Mouse (Mus musculus) embryonic stem cell, embryonic (primary cell): ENCODE data around the gene Rpl21.

Experiments
- CTCF ChIA-PET, 4 experiments: fragments of 300-600 bp in 2 of 4; fragments of 350-600 bp in 2 of 4; sonication (Branson Sonifier 250); formaldehyde crosslinking; loops; one replicate each; lab custom pipeline; 2022; ENCODE audit warnings: inconsistent platforms in 2 of 4; lab: Charles Lee
- POLR2A ChIA-PET, 4 experiments: fragments of 300-600 bp in 2 of 4; fragments of 350-600 bp in 2 of 4; sonication (Branson Sonifier 250); formaldehyde crosslinking; loops; one replicate each; lab custom pipeline; 2022; ENCODE audit warnings: antibody characterized with exemption in 4 of 4, inconsistent platforms in 1 of 4; lab: Charles Lee

Rpl21 gene

GRCm38 (mm10) chr5:146815394-146815793 is 17.3 kb upstream of the Rpl21 start:
- POLR2A ChIA-PET: interaction anchor here in 1 of 4 experiments (0.9 to 2.9 kb wide), 6 partner anchors 14 to 44 kb away, joined by 4 to 13 read pairs (median 10); partner anchors contain the start of genes Rpl21 and Usp12
- CTCF ChIA-PET: interaction anchor here in 3 of 4 experiments (0.6 to 1.2 kb wide), 6 partner anchors 14 to 319 kb away, joined by 3 to 15 read pairs (median 3); partner anchors contain the start of gene Usp12 (in 1 of the 3)

DNA sequence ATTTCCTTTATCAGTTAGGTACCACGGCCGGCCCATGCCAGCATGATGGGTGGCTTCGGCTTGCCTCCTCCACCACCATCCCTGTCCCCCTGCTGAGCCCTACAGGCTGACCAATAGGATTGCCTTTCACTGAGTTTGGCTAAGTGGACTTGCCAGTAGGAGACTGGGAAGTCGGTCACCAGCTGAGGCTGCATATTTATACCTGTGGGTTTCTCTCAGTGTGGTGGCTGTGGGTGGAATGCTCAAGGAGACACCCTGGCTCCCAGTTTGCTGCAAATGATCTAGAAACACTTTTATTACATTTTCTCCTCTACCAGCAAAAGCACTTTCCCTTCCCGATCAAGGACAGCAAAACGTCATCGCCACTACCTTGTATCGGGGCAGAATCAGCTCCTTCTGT is 15.1 kb upstream of the Rpl21 start:
- POLR2A ChIA-PET: interaction anchor here in 2 of 4 experiments (0.9 to 2.9 kb wide), 4 partner anchors 12 to 22 kb away, joined by 4 to 13 read pairs (median 10); partner anchors contain the start of genes Rpl21 (in 1 of the 2) and Usp12 (in 1 of the 2)
- CTCF ChIA-PET: no interaction called here

GRCm38 (mm10) chr5:146818906-146819623 is 13.6 kb upstream of the Rpl21 start:
- POLR2A ChIA-PET: interaction anchor here in 2 of 4 experiments (1.2 to 1.6 kb wide), 4 partner anchors 11 to 19 kb away, joined by 4 to 8 read pairs (median 5); partner anchors contain the start of gene Rpl21 (in 1 of the 2)
- CTCF ChIA-PET: interaction anchor here in 1 of 4 experiments (0.7 to 1.0 kb wide), 2 partner anchors 81 to 85 kb away, joined by 3 read pairs; no protein-coding TSS in a partner anchor

DNA sequence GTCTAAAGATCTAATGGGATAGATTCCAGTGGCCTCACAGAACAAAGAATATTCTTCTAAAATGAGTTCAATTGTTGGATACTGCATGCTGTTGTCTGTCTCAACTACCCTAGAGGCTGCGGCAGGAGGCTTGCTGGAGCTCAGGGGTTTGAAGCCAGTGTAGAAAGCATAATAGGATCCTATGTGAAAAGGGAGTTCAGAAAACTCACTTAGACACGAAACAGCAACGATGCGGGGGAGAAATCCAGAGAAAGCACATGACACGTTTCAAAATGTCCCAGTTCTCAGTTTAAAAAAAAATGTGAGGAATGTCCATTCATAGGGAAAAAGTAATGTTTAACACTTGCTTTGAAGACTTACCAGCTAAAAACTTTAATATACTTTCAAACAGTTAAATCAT is 9.7 kb upstream of the Rpl21 start:
- CTCF ChIA-PET: interaction anchor here in 2 of 4 experiments (0.7 to 2.1 kb wide), 5 partner anchors 44 to 148 kb away, joined by 3 to 14 read pairs (median 6); no protein-coding TSS in a partner anchor
- POLR2A ChIA-PET: interaction anchor here in 1 of 4 experiments (0.6 to 8.0 kb wide), 7 partner anchors 10 to 149 kb away, joined by 3 to 124 read pairs (median 3); partner anchors contain the start of gene Rpl21

DNA sequence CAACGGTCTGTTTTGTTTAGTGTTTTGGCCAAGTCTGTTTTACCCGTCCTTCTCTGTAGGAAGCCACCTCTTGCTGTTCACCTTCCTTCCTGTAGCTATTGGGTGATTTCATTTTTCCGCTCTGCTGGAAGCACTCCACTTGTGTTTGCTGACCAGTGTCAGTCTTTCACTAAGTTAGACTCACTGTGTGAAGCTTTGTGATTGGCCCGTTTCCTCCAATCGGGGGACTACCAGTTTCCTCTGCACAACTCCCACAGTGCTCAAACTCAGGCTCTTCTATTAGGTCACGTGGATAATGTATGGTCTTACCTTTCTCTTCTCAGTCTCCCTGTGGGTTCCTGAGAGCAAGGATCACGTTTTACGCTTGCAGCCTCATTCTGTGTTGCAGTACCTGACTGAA is 3.2 kb upstream of the Rpl21 start:
- ChIA-PET POLR2A (interaction anchor here (0.6 to 8.0 kb wide), 24 partner anchors 8 to 942 kb away, joined by 3 to 124 read pairs (median 4); partner anchors contain the start of genes Rasl11a (in 2 of the 4) and Usp12 (in 2 of the 4)), CTCF (interaction anchor here in 3 of 4 experiments (0.5 to 1.4 kb wide), 11 partner anchors 13 to 154 kb away, joined by 3 to 5 read pairs (median 3); partner anchors contain the start of gene Rasl11a (in 1 of the 3))

- CTCF ChIA-PET: interaction anchor here in 1 of 4 experiments (0.5 kb wide), 2 partner anchors 87 to 115 kb away, joined by 4 to 6 read pairs; no protein-coding TSS in a partner anchor
- POLR2A ChIA-PET: interaction anchor here in 3 of 4 experiments (0.5 to 6.1 kb wide), 35 partner anchors 8 to 611 kb away, joined by 3 to 76 read pairs (median 5); partner anchors contain the start of genes Rasl11a (in 3 of the 3), Usp12 (in 3 of the 3) and Polr1d (in 1 of the 3)
Observed at GRCm38 (mm10) chr5:146832435-146832768, 288 bp upstream of the Rpl21 start.

DNA sequence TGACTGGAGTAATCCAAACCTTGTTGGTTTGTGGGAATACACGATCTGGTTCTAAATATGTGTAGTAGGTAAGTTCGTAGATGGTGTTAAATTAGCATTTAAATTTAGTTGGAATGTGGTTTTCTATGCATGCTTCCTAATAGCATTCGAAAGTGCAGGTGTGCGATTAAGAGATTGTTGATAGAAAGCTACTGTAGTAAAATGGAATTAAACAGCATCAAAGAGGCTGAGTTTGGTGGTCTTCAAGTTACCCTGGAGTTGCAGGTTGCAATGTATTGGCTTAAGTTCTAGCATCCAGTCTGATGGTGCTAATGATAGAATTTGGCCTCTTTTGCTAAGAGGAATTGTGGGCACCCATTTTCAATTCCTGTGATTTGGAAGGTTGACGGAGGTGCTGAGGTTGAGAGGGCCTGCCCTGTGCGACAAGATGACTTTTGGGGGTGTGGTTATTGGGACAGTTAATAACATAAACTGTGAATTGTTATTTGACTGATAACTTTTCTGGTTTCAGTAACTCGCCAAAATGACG is 1.0 kb downstream of the Rpl21 start:
- POLR2A ChIA-PET: interaction anchor here (0.6 to 6.1 kb wide), 26 partner anchors 8 to 1599 kb away, joined by 3 to 76 read pairs (median 5); partner anchors contain the start of genes Rasl11a (in 2 of the 4), Polr1d (in 1 of the 4) and Usp12 (in 1 of the 4)
- CTCF ChIA-PET: no interaction called here

- POLR2A ChIA-PET: interaction anchor here (0.6 to 7.4 kb wide), 41 partner anchors 9 to 1752 kb away, joined by 3 to 124 read pairs (median 4); partner anchors contain the start of genes Rasl11a (in 4 of the 4), Usp12 (in 2 of the 4), Arpc1a (in 1 of the 4) and Gtf3a (in 1 of the 4)
- CTCF ChIA-PET: no interaction called here
Observed at GRCm38 (mm10) chr5:146834959-146835358, 2.3 kb downstream of the Rpl21 start.

GRCm38 (mm10) chr5:146837967-146838720 is 5.5 kb downstream of the Rpl21 start:
- ChIA-PET CTCF (interaction anchor here in 1 of 4 experiments (0.5 to 0.7 kb wide), 3 partner anchors 10 to 952 kb away, joined by 3 to 5 read pairs (median 4); no protein-coding TSS in a partner anchor), POLR2A (interaction anchor here (0.5 to 7.4 kb wide), 37 partner anchors 9 to 613 kb away, joined by 3 to 124 read pairs (median 5); partner anchors contain the start of gene Usp12 (in 1 of the 4))

GRCm38 (mm10) chr5:146838836-146839648 is 6.4 kb downstream of the Rpl21 start:
- ChIA-PET CTCF (interaction anchor here in 2 of 4 experiments (0.5 to 0.7 kb wide), 4 partner anchors 12 to 131 kb away, joined by 3 to 8 read pairs (median 4); no protein-coding TSS in a partner anchor), POLR2A (interaction anchor here in 3 of 4 experiments (0.6 to 7.4 kb wide), 46 partner anchors 9 to 394 kb away, joined by 3 to 124 read pairs (median 4); partner anchors contain the start of gene Usp12 (in 1 of the 3))

DNA sequence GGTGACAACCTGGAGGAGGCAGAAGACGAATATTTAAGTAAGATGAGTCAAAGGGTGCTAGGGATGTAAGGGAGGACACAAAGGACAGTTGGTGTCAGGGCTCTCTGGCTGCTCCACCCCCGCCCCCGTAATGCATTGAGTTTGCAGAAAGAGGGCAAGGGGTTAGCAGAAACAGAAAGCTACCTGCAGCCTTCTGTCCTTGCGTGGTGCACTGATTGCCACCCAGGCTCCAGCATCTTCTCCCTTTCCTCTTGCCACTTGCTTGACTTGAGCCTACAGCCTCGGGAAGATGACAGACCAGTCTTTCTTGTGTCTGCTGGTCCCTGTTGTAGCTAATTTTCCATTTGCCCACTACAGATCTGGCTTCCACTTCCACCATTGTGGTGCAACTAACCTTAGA is 7.1 kb downstream of the Rpl21 start:
- CTCF ChIA-PET: interaction anchor here in 2 of 4 experiments (0.5 to 0.7 kb wide), 3 partner anchors 19 to 132 kb away, joined by 3 to 8 read pairs (median 4); no protein-coding TSS in a partner anchor
- POLR2A ChIA-PET: interaction anchor here in 3 of 4 experiments (0.6 to 7.4 kb wide), 36 partner anchors 9 to 394 kb away, joined by 3 to 124 read pairs (median 4); partner anchors contain the start of gene Usp12 (in 1 of the 3)

DNA sequence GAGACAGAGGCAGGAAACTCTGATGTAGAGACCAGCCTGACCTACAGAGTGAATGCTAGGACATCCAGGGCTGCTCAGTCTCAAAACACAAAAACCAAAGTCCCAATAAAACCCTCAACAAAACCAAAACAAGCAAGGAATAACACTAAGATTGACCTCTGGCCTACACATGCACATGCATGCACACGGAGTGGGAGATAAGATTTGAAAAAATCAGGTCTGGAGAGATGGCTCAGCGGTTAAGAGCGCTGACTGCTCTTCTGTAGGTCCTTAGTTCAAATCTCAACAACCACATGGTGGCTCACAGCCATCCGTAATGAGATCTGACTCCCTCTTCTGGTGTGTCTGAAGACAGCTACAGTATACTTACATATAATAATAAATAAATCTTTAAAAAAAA is 7.7 kb downstream of the Rpl21 start:
- CTCF ChIA-PET: interaction anchor here in 1 of 4 experiments (1.1 kb wide), 1 partner anchor 45 kb away, joined by 3 read pairs; the partner anchor contains the start of gene Usp12
- POLR2A ChIA-PET: interaction anchor here in 3 of 4 experiments (0.6 to 7.4 kb wide), 20 partner anchors 9 to 251 kb away, joined by 3 to 124 read pairs (median 4); partner anchors contain the start of gene Usp12 (in 1 of the 3)

DNA sequence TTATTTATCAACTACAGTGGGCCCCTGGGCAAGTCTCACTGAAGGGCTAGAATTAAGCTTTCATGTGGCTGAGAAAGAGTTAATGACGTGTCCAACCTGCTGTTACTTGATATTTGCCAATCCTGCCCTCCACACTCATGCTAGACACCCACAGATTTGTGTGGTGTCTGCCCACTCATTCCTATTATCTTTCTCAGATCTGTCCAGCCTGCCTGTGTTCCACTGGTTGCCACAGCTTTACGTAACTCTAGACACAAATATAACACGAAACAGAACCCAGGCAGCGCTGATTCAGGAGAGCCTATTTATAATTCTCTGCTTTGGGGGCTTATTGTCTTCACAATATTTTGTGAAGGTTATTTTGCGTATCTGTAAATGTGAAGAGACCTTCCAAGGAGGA is 8.6 kb downstream of the Rpl21 start:
- ChIA-PET POLR2A (interaction anchor here (0.5 to 7.4 kb wide), 13 partner anchors 8 to 1033 kb away, joined by 3 to 124 read pairs (median 4); partner anchors contain the start of genes Rpl21 (in 1 of the 4) and Usp12 (in 1 of the 4)), CTCF (interaction anchor here in 2 of 4 experiments (0.6 to 1.1 kb wide), 3 partner anchors 46 to 141 kb away, joined by 3 to 4 read pairs (median 3); partner anchors contain the start of gene Usp12 (in 1 of the 2))

DNA sequence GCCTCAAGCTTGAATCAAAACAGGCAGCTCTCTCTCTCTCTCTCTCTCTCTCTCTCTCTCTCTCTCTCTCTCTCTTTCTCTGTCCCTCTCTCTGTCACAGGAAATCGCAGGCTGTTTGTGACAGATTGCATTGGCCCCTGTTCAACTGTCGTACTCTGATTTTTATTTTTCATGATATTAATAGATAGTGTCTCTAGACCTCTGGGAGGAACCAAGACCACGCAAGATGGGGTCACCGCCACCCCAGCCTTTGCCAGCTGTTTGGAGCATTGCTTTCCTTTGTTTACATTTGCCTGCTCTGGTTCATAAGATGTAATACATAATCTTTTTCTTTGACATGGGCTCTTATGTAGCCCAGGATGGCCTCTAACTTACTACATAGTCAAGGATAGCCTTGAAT is 9.3 kb downstream of the Rpl21 start:
- CTCF ChIA-PET: interaction anchor here in 2 of 4 experiments (0.5 to 0.8 kb wide), 5 partner anchors 135 to 269 kb away, joined by 3 to 4 read pairs (median 3); no protein-coding TSS in a partner anchor
- POLR2A ChIA-PET: interaction anchor here in 3 of 4 experiments (0.5 to 4.9 kb wide), 8 partner anchors 9 to 1032 kb away, joined by 3 to 29 read pairs (median 4); partner anchors contain the start of genes Rpl21 (in 2 of the 3) and Usp12 (in 2 of the 3)

DNA sequence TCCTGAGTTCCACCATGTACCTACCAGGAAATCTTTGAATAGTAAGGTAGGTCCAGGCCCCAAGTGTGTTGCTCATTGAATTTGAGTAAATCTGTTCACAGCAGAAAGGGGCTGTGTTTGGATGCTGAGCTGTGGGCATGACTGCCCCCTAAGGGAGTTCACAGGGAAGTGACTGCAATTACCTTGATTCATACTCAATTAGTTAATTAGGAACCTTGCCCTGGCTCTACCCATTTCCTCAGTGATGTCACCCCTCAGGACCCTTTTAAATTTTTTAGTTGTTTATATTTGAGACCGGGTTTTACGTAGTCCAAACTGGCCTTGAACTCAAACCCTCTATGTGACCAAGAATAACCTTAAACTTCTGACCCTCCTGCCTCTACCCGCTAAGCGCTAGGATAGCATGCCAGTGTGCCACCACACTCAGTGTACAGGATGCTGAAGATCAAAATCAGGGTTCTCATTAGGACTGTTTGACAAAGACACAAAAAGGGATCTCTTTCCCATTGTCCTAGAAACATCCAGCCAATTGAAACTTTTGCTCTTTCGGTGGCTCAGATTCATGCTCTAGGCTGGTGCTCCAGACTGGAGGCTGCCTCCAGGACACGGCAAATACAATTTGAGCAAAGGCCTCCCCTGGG is 11.7 kb downstream of the Rpl21 start:
- ChIA-PET CTCF (interaction anchor here in 3 of 4 experiments (0.7 to 2.5 kb wide), 23 partner anchors 9 to 449 kb away, joined by 3 to 22 read pairs (median 4); partner anchors contain the start of gene Usp12 (in 1 of the 3)), POLR2A (interaction anchor here (0.6 to 4.4 kb wide), 30 partner anchors 7 to 1730 kb away, joined by 3 to 76 read pairs (median 4); partner anchors contain the start of genes Rpl21 (in 3 of the 4) and Usp12 (in 2 of the 4))
